Mouse (Mus musculus) lung, embryonic 14.5 days (tissue): Measurements from ENCODE around the gene Mfsd10. TPM values are rescaled to one million over a fixed set of nuclear protein-coding genes. Genes with fewer than 3 reads are reported as not detected.

Source experiments
- ATAC-seq: fragments of 200-750 bp; cut with Nextera tagmentation; 2 replicates; pipeline ENCODE4 v1.8.0; 2017; ENCODE audit warnings: mild to moderate bottlenecking, moderate TSS enrichment, moderate library complexity; ENCODE audit not compliant: insufficient read depth
- DNase-seq: peaks from one replicate; pipeline ENCODE4 v3.0.0-alpha.2; 2015
- H3K27ac ChIP-seq: fragments of 300-500 bp; sonication (generic); 2 replicates; pipeline ENCODE4 v1.5.1; 2014; ENCODE audit warnings: low read depth, mild to moderate bottlenecking, moderate library complexity
- H3K27me3 ChIP-seq: fragments of 300-500 bp; sonication (generic); 2 replicates; pipeline ENCODE4 v1.6.1; 2014; ENCODE audit warnings: low read length, control low read depth; ENCODE audit not compliant: insufficient read depth
- H3K36me3 ChIP-seq: fragments of 300-500 bp; sonication (generic); 2 replicates; pipeline ENCODE4 v1.6.1; 2014; ENCODE audit warnings: control low read depth; ENCODE audit not compliant: insufficient read depth
- H3K4me1 ChIP-seq: fragments of 300-500 bp; sonication (generic); 2 replicates; pipeline ENCODE4 v1.6.1; 2014; ENCODE audit warnings: antibody characterized with exemption, control low read depth; ENCODE audit not compliant: insufficient read depth
- H3K4me2 ChIP-seq: fragments of 300-500 bp; sonication (generic); 2 replicates; pipeline ENCODE4 v1.6.1; 2014; ENCODE audit warnings: mild to moderate bottlenecking
- H3K4me3 ChIP-seq: fragments of 300-500 bp; sonication (generic); 2 replicates; pipeline ENCODE4 v1.5.1; 2014; ENCODE audit warnings: low read depth, low read length
- H3K9ac ChIP-seq: fragments of 300-500 bp; sonication (generic); 2 replicates; pipeline ENCODE4 v1.6.1; 2014
- H3K9me3 ChIP-seq: fragments of 300-500 bp; sonication (generic); 2 replicates; pipeline ENCODE4 v1.6.1; 2016; ENCODE audit warnings: low read depth, low read length, control low read depth
- CTCF ChIP-seq: IDR thresholded peaks from 2 replicates; pipeline ENCODE4 v1.5.1; 2016; ENCODE audit warnings: antibody characterized with exemption, low read depth
- WGBS: fragments of 180-500 bp; shearing (Covaris S2); extraction: QIAGEN DNeasy Blood & Tissue Kit; methylation state at CpG from one replicate; pipeline ENCODE4 v1.1.7; 2014; 5-methylcytosine and 5-hydroxymethylcytosine counted together
- polyA plus RNA-seq: library from polyadenylated mRNA; unstranded; fragments of >200 nt; fragmentation: Nextera tagmentation; extraction: Ambion mirVana; gene quantifications from 2 replicates; pipeline ENCODE4 v1.2.1, GENCODE M21; 2014

Mfsd10 gene
- polyA plus RNA-seq, 1 experiment from 2014 or later: 128 TPM

- H3K27me3 ChIP-seq: no peaks in the 10 kb centered on the region
- no peaks in the 10 kb centered on the region for H3K9me3 ChIP-seq
- no peak overlapping the region for H3K9ac ChIP-seq
- WGBS: 34% methylated on average over 5 of the region's 5 CpGs
- H3K36me3 ChIP-seq: 0 out of 2 replicates have a peak, but pooled peaks cover 4% of the 10 kb centered on the region
- no peak for DNase-seq
- TF ChIP-seq CTCF: no peak
- H3K27ac ChIP-seq: no peak overlapping the region
- no peak for ATAC-seq
- H3K4me1 ChIP-seq: 0 out of 2 replicates have a peak, but pooled peaks cover 10% of the 10 kb centered on the region
- H3K4me3 ChIP-seq: no peak overlapping the region
- no peak overlapping the region for H3K4me2 ChIP-seq
These were observed 47.0 kb downstream of the Mfsd10 start for GRCm38 (mm10) chr5:34590059-34590458.

- DNase-seq (no peak), ATAC-seq (no peak)
- Histone ChIP-seq H3K9ac (no peak overlapping the region), H3K9me3 (no peaks in the 10 kb centered on the region), H3K4me2 (no peak overlapping the region), H3K4me1 (0 out of 2 replicates have a peak, but pooled peaks cover 10% of the 10 kb centered on the region), H3K27ac (no peak overlapping the region), H3K4me3 (no peak overlapping the region), H3K36me3 (no peaks in the 10 kb centered on the region), H3K27me3 (no peaks in the 10 kb centered on the region)
- no peak for TF ChIP-seq CTCF
- WGBS: 86% methylated on average over 5 of the region's 5 CpGs
These were observed 49.1 kb downstream of the Mfsd10 start for GRCm38 (mm10) chr5:34587881-34588280.

GRCm38 (mm10) chr5:34585216-34585615 is 51.8 kb downstream of the Mfsd10 start:
- Histone ChIP-seq H3K36me3 (no peaks in the 10 kb centered on the region), H3K4me2 (no peak overlapping the region), H3K9me3 (no peaks in the 10 kb centered on the region), H3K9ac (no peak overlapping the region), H3K4me3 (no peak overlapping the region), H3K27ac (no peak overlapping the region), H3K27me3 (no peaks in the 10 kb centered on the region), H3K4me1 (peaks cover 4% of the 10 kb centered on the region; the same call in 1 of the 2 replicates)
- DNase-seq (no peak), ATAC-seq (no peak)
- TF ChIP-seq CTCF: no peak
- 72% methylated on average over 5 of the region's 5 CpGs for WGBS

Other genes starting within 250 kb of the Mfsd10 start
- gene Tnip2, start 123.2 kb downstream of the Mfsd10 start, polyA plus RNA-seq: 16.2 and 16.5 TPM in 2 replicates
- 7.6 and 15.0 TPM in 2 replicates for gene Sh3bp2, start 111.4 kb downstream of the Mfsd10 start, polyA plus RNA-seq
- 213 and 222 TPM in 2 replicates for gene Add1, start 63.5 kb downstream of the Mfsd10 start, polyA plus RNA-seq
- gene Nop14, start 22.9 kb upstream of the Mfsd10 start, polyA plus RNA-seq: 23.9 and 24.0 TPM in 2 replicates
- gene Grk4, start 23.2 kb upstream of the Mfsd10 start, polyA plus RNA-seq: 1.7 and 2.8 TPM in 2 replicates
- gene Htt, start 124.5 kb upstream of the Mfsd10 start, polyA plus RNA-seq: 19.8 and 22.8 TPM in 2 replicates